Comparison of ENCODE assay signal across 12 mouse cellular contexts in genomic region chr11:97199519-97199918, GRCm38 (mm10).
"Had no signal": no experiment of that assay in that cellular context is flagged by ENCODE, and none has a peak within 500 bp of the region (broad histone marks: within the 10 kb centered on the region; RNA-seq: fewer than 3 reads in every experiment).

No protein-coding gene starts in this region.

- H3K27ac ChIP-seq: limb, embryonic 15.5 days; midbrain, embryonic 10.5 days; neural tube, embryonic 12.5 days; stomach, postnatal 0 days had no signal

- H3K27me3 ChIP-seq: limb, embryonic 15.5 days; neural tube, embryonic 12.5 days had no signal

- H3K9me3 ChIP-seq: limb, embryonic 15.5 days; midbrain, embryonic 10.5 days; neural tube, embryonic 12.5 days had no signal

- H3K4me2 ChIP-seq: limb, embryonic 15.5 days; lung, embryonic 14.5 days; neural tube, embryonic 12.5 days had no signal

- H3K4me3 ChIP-seq: limb, embryonic 15.5 days; midbrain, embryonic 10.5 days; neural tube, embryonic 12.5 days had no signal

- H3K36me3 ChIP-seq: limb, embryonic 15.5 days; neural tube, embryonic 12.5 days had no signal

- H3K9ac ChIP-seq: limb, embryonic 15.5 days; lung, embryonic 14.5 days; neural tube, embryonic 12.5 days had no signal

- H3K4me1 ChIP-seq: midbrain, embryonic 10.5 days; neural tube, embryonic 12.5 days had no signal

- DNase-seq: kidney, postnatal 25 days; layer of hippocampus, adult 9-11 months; layer of hippocampus, postnatal 36 days; lung, embryonic 14.5 days; lung, postnatal 10 days; lung, postnatal 4 days; midbrain, embryonic 14.5 days; thymus, postnatal 4 days had no signal
